Comparison of ENCODE assay signal across 23 mouse cellular contexts in the genomic region with DNA sequence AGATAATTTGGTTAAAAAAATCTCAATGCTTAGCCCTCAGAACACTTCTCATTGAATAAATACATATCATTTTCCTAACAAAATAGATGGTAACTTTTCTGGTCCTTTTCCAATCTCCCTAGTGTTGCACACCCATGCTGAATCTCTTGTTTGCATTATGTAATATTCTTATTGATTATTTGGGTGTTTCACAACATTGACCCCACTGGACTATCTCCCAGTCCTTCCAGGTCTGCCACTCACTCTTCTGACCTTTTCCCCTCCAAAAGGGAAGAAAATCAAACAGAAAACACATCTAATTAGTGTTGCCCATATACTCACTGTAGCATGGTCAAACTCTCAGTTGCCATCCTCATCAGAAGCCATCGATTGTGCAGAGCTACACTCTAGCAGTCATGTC.
"Had no signal": no experiment of that assay in that cellular context is flagged by ENCODE, and none has a peak within 500 bp of the region (broad histone marks: within the 10 kb centered on the region; RNA-seq: fewer than 3 reads in every experiment).

No protein-coding gene starts in this region.

- H3K4me2 ChIP-seq: heart, embryonic 11.5 days; heart, embryonic 13.5 days; heart, embryonic 15.5 days; hindbrain, embryonic 13.5 days; hindbrain, embryonic 15.5 days; limb, embryonic 12.5 days had no signal

- H3K4me1 ChIP-seq: heart, embryonic 13.5 days; heart, embryonic 15.5 days; hindbrain, embryonic 13.5 days; hindbrain, embryonic 15.5 days; limb, embryonic 10.5 days; limb, embryonic 12.5 days had no signal

- DNase-seq: gastrocnemius, postnatal 14 days; gastrocnemius, postnatal 36 days; heart, adult 11 months; heart, adult 2 months; heart, postnatal 14 days; heart, postnatal 36 days; kidney, adult 18-20 months; kidney, adult 8-10 months; kidney, postnatal 14 days; kidney, postnatal 36 days; layer of hippocampus, adult 9-11 months; layer of hippocampus, postnatal 36 days had no signal

- H3K9ac ChIP-seq: heart, embryonic 13.5 days; heart, embryonic 15.5 days; hindbrain, embryonic 13.5 days; hindbrain, embryonic 15.5 days; limb, embryonic 12.5 days had no signal

- H3K9me3 ChIP-seq: heart, embryonic 13.5 days; heart, embryonic 15.5 days; hindbrain, embryonic 13.5 days; hindbrain, embryonic 15.5 days; limb, embryonic 10.5 days; limb, embryonic 12.5 days had no signal

- H3K36me3 ChIP-seq: heart, embryonic 13.5 days; heart, embryonic 15.5 days; hindbrain, embryonic 13.5 days; hindbrain, embryonic 15.5 days; limb, embryonic 10.5 days; limb, embryonic 12.5 days had no signal

- H3K4me3 ChIP-seq: heart, adult 2 months; heart, embryonic 13.5 days; heart, embryonic 15.5 days; hindbrain, embryonic 13.5 days; hindbrain, embryonic 15.5 days; limb, embryonic 10.5 days; limb, embryonic 12.5 days had no signal

- ATAC-seq: forebrain, embryonic 16.5 days; hindbrain, postnatal 0 days; intestine, embryonic 16.5 days had no signal

- H3K27me3 ChIP-seq: heart, embryonic 13.5 days; heart, embryonic 15.5 days; hindbrain, embryonic 13.5 days; hindbrain, embryonic 15.5 days; limb, embryonic 12.5 days had no signal

- H3K27ac ChIP-seq: heart, adult 2 months; heart, embryonic 13.5 days; heart, embryonic 15.5 days; hindbrain, embryonic 13.5 days; hindbrain, embryonic 15.5 days; hindbrain, postnatal 0 days; kidney, postnatal 0 days; limb, embryonic 10.5 days; limb, embryonic 12.5 days had no signal
